Mouse (Mus musculus): ENCODE data around the gene Gstk1. TPM values are rescaled to one million over a fixed set of nuclear protein-coding genes. Genes with fewer than 3 reads are reported as not detected.

The Gstk1 gene
- polyA plus RNA-seq, 1 experiment from 2014 or later, result 39.3 TPM

DNA sequence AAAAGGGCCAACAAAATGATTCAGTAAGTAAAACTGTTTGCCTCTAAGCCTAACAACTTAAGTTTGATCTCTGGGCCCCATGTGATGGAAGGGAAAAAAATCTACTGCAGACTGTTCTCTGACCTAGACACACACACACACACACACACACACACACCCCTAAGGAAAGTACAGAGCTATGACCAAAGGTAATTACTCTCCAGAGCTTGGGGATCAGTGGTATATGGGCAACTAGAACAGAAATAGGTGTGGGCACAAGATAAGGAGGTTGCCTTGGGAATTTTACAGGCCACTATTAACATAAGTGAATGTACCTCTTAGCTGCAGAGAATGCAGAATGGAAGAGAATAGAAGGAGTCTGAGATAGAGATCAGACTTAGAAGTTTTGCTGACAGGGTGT is 41.8 kb downstream of the Gstk1 start:
- ATAC-seq (replicated peaks; ENCODE audit: low FRiP score, low read depth) (no peak), DNase-seq (ENCODE audit: low spot score) (no peak)
- no peak for TF ChIP-seq CTCF (IDR thresholded peaks at IDR 0.05; ENCODE audit: low read depth)
- Histone ChIP-seq H3K9me3 (replicated peaks; ENCODE audit: low read length) (no peaks in the 10 kb centered on the region), H3K9ac (ENCODE audit: low read depth, low read length) (no peak overlapping the region), H3K27me3 (ENCODE audit: insufficient read depth, low read length) (no peaks in the 10 kb centered on the region), H3K36me3 (ENCODE audit: insufficient read depth, low read length) (0 out of 2 replicates have a peak, but pooled peaks cover 8% of the 10 kb centered on the region), H3K4me2 (ENCODE audit: low read length) (no peak overlapping the region), H3K4me3 (replicated peaks; ENCODE audit: low read depth, low read length) (no peak overlapping the region), H3K4me1 (replicated peaks; ENCODE audit: insufficient read depth, low read length) (no peaks in the 10 kb centered on the region), H3K27ac (no peak overlapping the region)

DNA sequence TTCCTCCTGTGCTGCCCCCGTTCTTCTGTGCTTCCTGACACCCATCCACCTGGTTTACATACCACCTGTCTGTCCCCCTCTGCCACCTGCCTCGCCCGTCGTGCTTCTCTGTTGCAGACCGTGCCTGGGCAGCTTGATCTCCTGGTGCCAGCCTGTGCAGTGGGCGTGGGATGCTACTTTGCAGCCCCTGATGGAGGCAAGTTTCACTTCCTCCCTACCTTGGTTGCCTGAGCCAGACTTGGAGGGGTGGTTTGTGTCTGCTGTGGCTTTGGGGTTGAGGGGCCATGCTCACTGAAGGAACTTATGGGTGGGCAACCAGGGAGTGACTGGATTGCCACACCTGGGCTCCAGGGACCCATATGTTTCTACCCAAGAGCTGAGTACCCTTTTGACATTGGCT is 47.6 kb downstream of the Gstk1 start:
- H3K4me3 ChIP-seq (replicated peaks; ENCODE audit: low read depth, low read length), result no peak overlapping the region
- 95% methylated on average over 6 of the region's 6 CpGs for WGBS
- no peaks in the 10 kb centered on the region for H3K36me3 ChIP-seq (ENCODE audit: insufficient read depth, low read length)
- no peak for ATAC-seq (replicated peaks; ENCODE audit: low FRiP score, low read depth)
- H3K9ac ChIP-seq (ENCODE audit: low read depth, low read length), result no peak overlapping the region
- no peak overlapping the region for H3K4me2 ChIP-seq (ENCODE audit: low read length)
- no peak for TF ChIP-seq CTCF (IDR thresholded peaks at IDR 0.05; ENCODE audit: low read depth)
- DNase-seq (ENCODE audit: low spot score), result no peak
- no peaks in the 10 kb centered on the region for H3K27me3 ChIP-seq (ENCODE audit: insufficient read depth, low read length)
- H3K27ac ChIP-seq, result no peak overlapping the region
- H3K9me3 ChIP-seq (replicated peaks; ENCODE audit: low read length), result no peaks in the 10 kb centered on the region
- no peaks in the 10 kb centered on the region for H3K4me1 ChIP-seq (replicated peaks; ENCODE audit: insufficient read depth, low read length)

DNA sequence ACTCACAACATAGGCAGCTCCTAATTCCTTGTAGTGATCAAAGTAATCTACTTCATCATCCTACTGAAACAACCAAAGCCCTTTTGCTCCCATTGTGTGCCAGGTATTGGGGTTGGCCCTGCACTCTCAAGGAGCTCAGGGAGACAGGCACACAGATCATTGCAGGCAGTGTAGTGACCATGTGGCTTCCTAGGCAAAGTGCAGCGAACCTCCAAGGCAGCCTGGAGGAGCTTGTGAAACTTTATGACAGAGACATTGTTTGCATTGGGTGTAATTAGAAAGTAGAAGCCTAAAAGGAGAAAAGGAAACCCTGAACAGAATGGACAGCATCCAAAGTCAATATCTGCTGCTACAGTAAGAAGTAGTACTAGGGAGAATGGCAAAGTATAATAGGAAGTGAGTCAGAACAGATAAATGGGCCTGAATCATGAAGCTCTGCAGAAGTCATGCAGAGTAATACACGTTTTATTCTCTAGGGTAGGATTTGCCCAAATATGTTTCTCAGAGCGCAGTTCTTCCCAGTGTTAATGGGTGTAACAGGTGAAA is 49.9 kb downstream of the Gstk1 start:
- no peak overlapping the region for H3K4me3 ChIP-seq (replicated peaks; ENCODE audit: low read depth, low read length)
- H3K9ac ChIP-seq (ENCODE audit: low read depth, low read length), result no peak overlapping the region
- DNase-seq (ENCODE audit: low spot score) (peak; percentile 38), ATAC-seq (replicated peaks; ENCODE audit: low FRiP score, low read depth) (no peak)
- WGBS, result 50% methylated on average over 3 of the region's 3 CpGs
- H3K9me3 ChIP-seq (replicated peaks; ENCODE audit: low read length), result no peaks in the 10 kb centered on the region
- no peak overlapping the region for H3K27ac ChIP-seq
- H3K4me2 ChIP-seq (ENCODE audit: low read length), result no peak overlapping the region
- no peaks in the 10 kb centered on the region for H3K27me3 ChIP-seq (ENCODE audit: insufficient read depth, low read length)
- no peak for TF ChIP-seq CTCF (IDR thresholded peaks at IDR 0.05; ENCODE audit: low read depth)
- no peaks in the 10 kb centered on the region for H3K4me1 ChIP-seq (replicated peaks; ENCODE audit: insufficient read depth, low read length)
- H3K36me3 ChIP-seq (ENCODE audit: insufficient read depth, low read length), result no peaks in the 10 kb centered on the region

DNA sequence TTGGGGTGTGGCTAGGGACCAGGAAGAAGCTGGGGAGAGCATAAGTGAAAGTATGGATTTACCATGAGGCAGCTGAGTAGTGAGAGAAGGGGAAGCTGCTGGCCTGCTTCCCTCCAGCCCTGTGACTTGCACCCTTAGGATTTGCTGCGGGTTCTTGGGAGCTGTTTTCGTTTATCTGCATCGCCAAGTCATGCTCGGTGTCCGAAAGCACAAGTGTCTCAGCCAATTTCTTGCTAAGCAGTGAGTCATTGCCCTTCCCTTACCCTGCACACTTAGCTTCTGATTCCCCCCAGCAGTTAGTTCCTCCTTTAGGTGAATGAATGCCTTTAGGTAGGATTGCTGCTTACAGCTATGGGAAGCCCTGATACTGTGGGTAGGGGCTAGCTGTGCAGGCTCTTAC is 53.6 kb downstream of the Gstk1 start:
- Histone ChIP-seq H3K36me3 (ENCODE audit: insufficient read depth, low read length) (no peaks in the 10 kb centered on the region), H3K4me1 (replicated peaks; ENCODE audit: insufficient read depth, low read length) (no peaks in the 10 kb centered on the region), H3K27ac (no peak overlapping the region), H3K4me2 (ENCODE audit: low read length) (no peak overlapping the region), H3K4me3 (replicated peaks; ENCODE audit: low read depth, low read length) (no peak overlapping the region), H3K9me3 (replicated peaks; ENCODE audit: low read length) (no peaks in the 10 kb centered on the region), H3K9ac (ENCODE audit: low read depth, low read length) (no peak overlapping the region), H3K27me3 (ENCODE audit: insufficient read depth, low read length) (no peaks in the 10 kb centered on the region)
- WGBS, result 83% methylated on average over 5 of the region's 5 CpGs
- ATAC-seq (replicated peaks; ENCODE audit: low FRiP score, low read depth) (no peak), DNase-seq (ENCODE audit: low spot score) (no peak)
- no peak for TF ChIP-seq CTCF (IDR thresholded peaks at IDR 0.05; ENCODE audit: low read depth)

Other genes with a start within 250 kb of the Gstk1 start
- gene Sva, start 207.5 kb upstream of the Gstk1 start, polyA plus RNA-seq (2015; fragmentation: Nextera tagmentation; extraction: Ambion mirVana), result not detected in 2 replicates
- not detected in 2 replicates for gene Tas2r139, start 105.0 kb upstream of the Gstk1 start, polyA plus RNA-seq (2015; fragmentation: Nextera tagmentation; extraction: Ambion mirVana)
- not detected in 2 replicates for gene Tas2r144, start 30.6 kb upstream of the Gstk1 start, polyA plus RNA-seq (2015; fragmentation: Nextera tagmentation; extraction: Ambion mirVana)
- gene Tmem139, start 16.0 kb downstream of the Gstk1 start, polyA plus RNA-seq (2015; fragmentation: Nextera tagmentation; extraction: Ambion mirVana), result 7.0 and 7.1 TPM in 2 replicates
- 38.2 and 42.0 TPM in 2 replicates for gene Casp2, start 19.1 kb downstream of the Gstk1 start, polyA plus RNA-seq (2015; fragmentation: Nextera tagmentation; extraction: Ambion mirVana)
- 0.29 TPM in 1 of 2 replicates, not detected in the other for gene Clcn1, start 40.8 kb downstream of the Gstk1 start, polyA plus RNA-seq (2015; fragmentation: Nextera tagmentation; extraction: Ambion mirVana)
- gene Fam131b, start 78.7 kb downstream of the Gstk1 start, polyA plus RNA-seq (2015; fragmentation: Nextera tagmentation; extraction: Ambion mirVana), result 0.05 TPM in 1 of 2 replicates, not detected in the other
- gene Zyx, start 103.7 kb downstream of the Gstk1 start, polyA plus RNA-seq (2015; fragmentation: Nextera tagmentation; extraction: Ambion mirVana), result 92.9 and 103 TPM in 2 replicates
- 6.6 and 6.9 TPM in 2 replicates for gene Epha1, start 127.3 kb downstream of the Gstk1 start, polyA plus RNA-seq (2015; fragmentation: Nextera tagmentation; extraction: Ambion mirVana)
- not detected in 2 replicates for gene Tas2r143, start 154.3 kb downstream of the Gstk1 start, polyA plus RNA-seq (2015; fragmentation: Nextera tagmentation; extraction: Ambion mirVana)
- gene Tas2r135, start 159.5 kb downstream of the Gstk1 start, polyA plus RNA-seq (2015; fragmentation: Nextera tagmentation; extraction: Ambion mirVana), result not detected in 2 replicates
- not detected in 2 replicates for gene Tas2r126, start 188.6 kb downstream of the Gstk1 start, polyA plus RNA-seq (2015; fragmentation: Nextera tagmentation; extraction: Ambion mirVana)
- gene Olfr458, start 219.3 kb downstream of the Gstk1 start, polyA plus RNA-seq (2015; fragmentation: Nextera tagmentation; extraction: Ambion mirVana), result 0.12 TPM in 1 of 2 replicates, not detected in the other
- not detected in 2 replicates for gene Olfr457, start 230.4 kb downstream of the Gstk1 start, polyA plus RNA-seq (2015; fragmentation: Nextera tagmentation; extraction: Ambion mirVana)
- not detected in 2 replicates for gene Olfr456, start 241.3 kb downstream of the Gstk1 start, polyA plus RNA-seq (2015; fragmentation: Nextera tagmentation; extraction: Ambion mirVana)

Data from kidney, postnatal 0 days (tissue).